Mouse (Mus musculus) layer of hippocampus, postnatal 10 days (tissue): ENCODE measurements around the gene Gm20696. TPM values are rescaled to one million over a fixed set of nuclear protein-coding genes. Genes with fewer than 3 reads are reported as not detected.

ENCODE experiments used
- DNase-seq, 2 experiments: peaks; one replicate each; pipeline ENCODE4 v3.0.0; 2021; ENCODE audit warnings: low spot score in 2 of 2
- total RNA-seq, 2 experiments: library from RNA; stranded (reverse); gene quantifications; 2 replicates each; pipeline ENCODE4 v1.2.3; 2021

Gene Gm20696
- total RNA-seq, 2 experiments from 2014 or later: 7.1 to 8.8 TPM

DNA sequence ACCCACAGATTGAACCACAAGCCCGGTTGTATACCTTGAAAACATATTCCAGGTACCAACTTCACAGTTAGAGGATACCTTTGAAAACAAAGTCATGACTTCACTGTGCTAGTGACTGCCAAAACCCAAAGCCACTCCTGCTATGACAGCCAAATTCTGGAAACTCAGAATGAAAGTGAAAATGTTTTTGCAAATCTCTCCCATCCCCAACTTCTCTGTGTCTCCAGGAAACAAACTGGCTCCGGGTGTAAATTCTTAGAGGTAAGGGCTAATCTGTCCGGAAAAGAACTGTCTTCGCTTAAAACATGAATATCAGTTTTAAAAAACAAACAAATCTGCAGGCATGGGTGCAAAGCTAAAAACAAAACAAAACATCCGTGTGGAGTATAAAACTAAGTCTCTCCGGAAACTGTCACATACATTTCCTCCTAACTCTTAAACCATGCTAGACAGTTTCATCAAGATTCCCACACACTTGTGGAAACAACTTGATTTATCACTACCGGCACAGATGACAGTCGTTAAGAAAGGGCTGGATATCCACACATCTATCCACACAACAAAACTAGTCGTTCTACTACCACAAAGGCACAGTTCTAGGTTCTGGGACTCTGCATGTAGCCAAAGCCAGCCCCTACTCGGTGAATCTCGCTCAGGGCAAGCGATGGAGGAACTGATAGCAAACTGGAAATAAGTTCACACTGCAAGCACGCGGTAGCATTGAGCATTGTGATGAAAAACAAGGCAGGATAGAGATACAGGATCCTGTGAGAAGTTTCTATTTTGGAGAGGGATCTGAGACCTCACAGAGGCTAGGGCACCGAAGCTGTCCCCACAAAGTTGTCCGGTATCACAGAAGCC is 910 bp downstream of the Gm20696 start:
- DNase-seq: no peak

DNA sequence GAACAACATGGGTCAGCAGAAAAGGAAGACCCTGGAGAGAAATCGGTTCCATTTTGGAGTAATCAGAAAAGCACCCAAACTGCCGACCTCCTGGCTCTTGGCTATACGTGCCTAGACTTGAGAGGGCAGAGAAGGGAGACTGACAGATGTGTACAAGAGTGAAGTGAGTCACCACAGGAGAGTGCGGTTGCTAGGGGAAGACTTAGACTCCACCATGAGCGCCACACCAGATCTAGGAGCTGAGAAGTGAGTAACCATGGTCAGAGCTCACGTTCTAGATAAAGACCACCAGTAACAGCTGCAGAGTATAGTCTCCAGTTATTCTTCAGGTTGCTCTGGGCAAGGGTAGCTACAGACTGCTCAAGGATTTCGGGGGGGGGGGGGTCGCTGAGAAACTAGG is 3.4 kb downstream of the Gm20696 start:
- no peak for DNase-seq

DNA sequence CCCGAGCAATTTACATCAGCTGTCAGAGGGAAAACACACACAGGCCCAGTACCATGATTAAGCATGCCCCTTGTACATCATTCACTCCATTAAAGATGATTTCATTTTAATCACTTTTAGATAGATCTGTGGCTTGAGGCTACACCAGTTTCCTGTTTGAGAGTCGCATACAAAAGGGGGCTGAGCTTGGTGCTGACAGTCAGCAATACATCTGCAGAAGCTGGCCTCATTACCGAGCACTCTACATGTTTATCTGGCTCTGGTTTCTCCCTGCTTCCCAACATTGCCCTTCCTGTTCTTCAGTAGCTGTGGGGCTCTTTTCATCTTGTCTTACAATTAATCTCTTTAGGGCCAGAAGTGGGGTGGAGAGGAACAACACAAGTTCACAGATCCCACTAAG is 6.2 kb downstream of the Gm20696 start:
- DNase-seq: no peak

DNA sequence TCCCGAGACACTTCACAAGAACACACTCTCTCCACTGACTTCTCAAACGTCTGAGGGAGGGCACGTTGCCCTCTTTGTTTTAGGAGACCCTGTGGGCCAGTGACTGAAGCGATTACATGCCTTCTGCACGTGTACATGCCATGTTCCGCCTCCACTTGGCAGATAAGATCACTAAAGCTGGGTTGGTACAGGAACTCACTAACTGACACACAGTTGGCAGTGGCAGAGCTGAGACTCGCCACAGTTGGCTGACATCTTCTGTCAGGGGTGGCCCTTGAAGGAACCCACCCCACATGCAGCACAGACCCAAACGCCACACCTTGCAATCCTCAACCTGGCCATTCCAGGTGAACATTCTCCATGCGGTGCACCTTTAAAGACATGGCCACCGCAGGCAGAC is 8.0 kb downstream of the Gm20696 start:
- DNase-seq: no peak

DNA sequence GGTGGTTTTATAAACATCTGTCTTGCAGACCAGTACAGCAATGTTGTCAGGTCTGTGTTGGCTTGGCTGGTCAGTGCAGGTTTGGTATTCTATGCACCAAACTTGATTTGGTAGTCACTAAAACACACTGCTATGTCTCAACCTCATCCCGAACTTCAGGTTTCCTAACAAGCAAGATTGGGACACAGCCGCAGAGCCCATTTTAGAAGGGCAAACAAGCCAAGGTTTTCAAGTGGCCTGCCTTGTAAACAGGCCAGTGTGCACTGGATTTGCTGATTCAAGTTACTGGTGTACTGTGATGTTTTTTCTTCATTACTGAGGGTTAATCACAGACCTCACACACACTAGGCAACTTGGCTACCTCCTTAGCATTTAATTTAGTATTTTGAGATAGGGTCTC is 10.5 kb downstream of the Gm20696 start:
- DNase-seq: no peak

DNA sequence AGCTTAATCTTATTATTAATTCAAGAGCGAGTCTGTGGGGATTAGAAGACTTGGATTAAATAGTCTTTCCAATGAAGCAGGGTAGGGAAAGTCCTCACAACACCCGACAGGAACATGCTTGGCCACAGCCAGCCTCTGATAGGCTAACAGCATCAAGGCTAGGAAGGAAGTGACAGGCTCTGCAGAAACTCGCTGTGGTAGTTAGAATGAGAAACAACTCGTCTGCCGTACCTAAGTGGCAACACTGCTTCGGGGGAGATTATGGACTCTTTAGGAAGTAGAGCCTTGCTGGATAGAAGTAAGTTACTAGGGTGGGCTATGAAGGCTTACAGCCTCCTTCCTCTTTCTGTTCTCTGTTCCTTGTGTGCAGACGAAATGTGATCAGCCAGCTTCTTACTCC is 11.1 kb downstream of the Gm20696 start:
- no peak for DNase-seq

DNA sequence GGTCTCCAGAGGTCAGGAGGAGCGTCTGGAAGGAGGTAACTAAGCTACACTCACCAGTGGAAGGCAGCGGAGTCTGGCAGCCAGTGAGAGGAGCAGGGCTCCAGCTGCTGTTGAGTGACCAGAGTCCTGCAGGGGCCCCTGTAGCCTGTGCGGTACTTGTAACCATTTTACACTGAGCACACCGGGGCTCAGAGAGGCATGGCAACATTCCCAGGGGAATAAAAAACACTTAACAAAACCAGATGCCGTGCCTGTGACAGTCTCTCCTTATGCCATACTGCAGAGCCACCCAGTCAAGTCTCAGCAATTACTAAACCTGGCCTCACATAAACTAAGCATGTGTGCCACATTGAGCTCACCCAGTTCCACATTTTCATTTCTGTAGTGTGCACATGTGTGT is 12.3 kb downstream of the Gm20696 start:
- no peak for DNase-seq

DNA sequence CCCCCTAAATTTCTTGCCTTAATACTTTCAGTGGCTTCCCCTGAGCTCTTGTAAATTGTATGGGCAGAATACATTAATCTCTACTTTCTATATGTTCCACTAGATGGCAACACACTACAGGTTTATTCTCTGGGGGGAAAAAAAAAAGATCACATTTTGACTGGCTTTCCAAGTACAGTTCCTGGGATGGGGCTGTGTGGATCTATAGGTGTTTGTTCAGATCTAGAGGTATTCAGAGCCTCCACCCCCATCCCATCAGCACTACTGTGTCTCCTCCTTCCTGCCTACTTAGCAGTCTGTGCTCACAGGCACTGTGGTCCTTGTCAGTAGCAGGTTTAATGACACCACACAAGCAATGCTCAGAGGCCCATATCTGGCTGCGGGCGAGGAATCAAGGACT is 14.3 kb downstream of the Gm20696 start:
- no peak for DNase-seq

DNA sequence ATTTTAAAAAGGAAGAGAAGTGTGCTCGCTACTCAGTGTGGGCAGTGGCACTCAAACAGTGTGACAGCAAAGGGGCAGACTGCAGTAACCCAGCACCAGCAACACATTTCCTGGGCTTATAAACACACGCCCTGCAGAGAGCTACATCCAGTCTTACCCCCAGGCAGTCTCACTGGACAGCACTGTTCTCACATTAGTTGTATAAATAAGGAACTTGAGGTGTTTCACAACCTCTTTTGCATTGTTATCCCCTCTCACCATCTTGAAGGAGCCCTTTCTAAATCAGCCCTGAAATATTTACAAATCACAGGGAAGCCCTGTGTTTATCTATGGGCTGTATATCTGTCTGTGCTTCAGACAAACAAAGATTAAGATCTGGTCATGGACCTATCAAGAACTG is 17.3 kb downstream of the Gm20696 start:
- no peak for DNase-seq

DNA sequence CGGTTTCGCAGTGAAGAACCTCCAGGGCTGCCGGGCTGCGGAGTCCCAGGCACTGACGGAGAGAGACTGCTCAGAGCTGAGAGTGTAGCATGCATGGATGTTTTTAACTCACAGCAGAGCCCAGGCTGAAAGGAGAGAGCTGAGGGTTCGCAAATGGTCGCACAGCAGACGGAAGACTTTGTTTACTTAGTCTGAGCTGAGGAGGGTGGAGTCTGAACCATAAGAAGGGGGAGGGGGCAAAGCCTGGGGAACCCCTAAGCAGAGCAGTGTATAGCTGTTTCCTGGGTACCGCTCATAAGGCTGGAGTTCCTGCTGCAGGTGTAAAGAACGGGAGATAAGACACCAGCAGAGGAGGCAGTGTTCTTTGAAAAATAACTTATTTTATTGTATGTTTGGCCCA is 20.3 kb downstream of the Gm20696 start:
- DNase-seq: no peak

DNA sequence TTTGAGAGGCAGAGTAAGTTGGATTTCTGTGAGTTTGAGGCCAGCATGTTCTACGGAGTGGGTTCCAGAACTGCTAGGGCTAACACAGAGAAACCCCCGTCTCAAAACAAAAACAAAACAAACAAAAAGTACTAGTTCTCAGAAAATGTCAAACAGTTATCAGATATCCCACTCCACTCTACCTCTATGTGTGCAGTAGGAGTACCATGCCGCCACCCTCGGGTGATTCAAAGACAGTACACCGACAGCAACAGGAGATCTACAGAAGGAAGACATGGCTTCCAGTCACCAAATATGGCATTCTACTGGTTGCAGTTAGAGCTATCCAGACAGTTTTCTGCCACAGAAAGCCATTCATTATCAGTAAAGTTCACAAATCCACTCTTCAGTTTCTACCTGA is 21.7 kb downstream of the Gm20696 start:
- no peak for DNase-seq

DNA sequence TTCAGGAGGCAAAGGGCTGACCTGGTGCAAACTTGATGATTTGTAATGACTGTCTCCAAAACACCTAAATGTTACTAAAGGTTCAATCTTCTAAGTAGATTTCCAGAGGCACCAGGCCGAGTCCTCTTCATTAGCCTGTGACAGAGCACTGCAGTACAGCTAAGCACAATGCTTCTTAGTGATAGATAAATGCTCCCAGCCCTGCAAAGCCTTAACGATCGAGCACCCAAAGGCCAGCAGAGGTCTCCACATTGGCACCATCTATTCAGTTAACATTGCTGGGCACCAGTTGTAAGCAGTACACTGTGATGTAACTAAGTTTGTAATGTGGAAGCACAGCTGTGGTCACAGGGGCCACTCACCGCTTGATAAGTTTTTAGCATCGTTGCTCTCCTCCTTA is 22.2 kb downstream of the Gm20696 start:
- DNase-seq: no peak

DNA sequence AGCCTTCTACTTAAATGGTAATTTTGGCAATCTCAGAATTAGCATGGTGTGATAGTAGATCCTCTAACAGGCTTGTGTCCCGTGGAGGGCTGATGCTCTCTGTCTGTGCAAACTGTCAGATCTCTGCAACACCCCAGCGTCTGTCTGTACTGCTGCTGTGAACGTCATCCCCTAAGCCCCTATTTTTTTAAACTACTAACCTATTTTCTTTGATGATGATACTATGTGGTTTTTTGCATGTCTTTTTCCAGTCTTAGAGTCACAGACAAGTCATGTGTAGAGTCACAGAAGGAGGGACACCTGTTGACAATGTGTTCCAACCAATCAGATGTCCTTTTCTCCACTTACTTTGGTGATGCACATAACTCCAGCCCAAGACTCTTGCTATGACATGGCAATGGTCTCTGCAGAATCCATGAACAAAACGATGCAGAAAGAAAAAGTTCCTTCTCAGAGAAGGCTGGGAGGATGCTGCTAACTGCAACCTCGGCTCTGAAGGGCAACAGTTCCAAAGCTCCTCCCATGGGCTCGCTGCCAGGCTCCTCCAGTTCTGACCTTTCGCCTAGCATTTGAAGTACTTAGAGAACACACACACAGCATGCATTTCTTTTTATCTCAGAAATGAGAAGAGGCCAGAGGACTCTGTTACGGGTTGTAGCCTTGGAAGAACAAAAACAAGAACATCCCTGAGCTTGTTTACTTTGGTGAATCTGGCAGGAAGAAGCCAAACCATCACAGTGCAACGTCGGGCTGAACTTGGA is 23.0 kb downstream of the Gm20696 start:
- DNase-seq: no peak

DNA sequence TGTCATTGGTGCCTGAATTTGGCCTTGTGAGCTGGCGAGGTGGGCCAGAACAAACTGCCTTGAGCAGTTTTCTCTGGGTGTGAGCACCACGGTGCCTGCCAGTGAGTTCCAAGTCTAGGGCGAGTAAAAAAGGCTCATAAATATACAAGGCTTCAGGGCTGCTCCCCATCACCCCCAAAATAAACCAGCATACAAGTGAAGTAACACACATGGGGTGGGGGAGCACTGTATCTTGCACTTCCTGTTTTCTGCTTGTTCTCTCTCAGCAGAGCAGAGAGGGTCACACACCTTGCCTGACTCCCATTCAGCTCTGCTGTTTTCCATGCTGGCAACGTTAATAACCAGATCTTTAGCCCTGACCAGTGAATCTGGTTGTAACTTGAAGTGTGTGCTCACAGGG is 29.1 kb downstream of the Gm20696 start:
- no peak for DNase-seq

DNA sequence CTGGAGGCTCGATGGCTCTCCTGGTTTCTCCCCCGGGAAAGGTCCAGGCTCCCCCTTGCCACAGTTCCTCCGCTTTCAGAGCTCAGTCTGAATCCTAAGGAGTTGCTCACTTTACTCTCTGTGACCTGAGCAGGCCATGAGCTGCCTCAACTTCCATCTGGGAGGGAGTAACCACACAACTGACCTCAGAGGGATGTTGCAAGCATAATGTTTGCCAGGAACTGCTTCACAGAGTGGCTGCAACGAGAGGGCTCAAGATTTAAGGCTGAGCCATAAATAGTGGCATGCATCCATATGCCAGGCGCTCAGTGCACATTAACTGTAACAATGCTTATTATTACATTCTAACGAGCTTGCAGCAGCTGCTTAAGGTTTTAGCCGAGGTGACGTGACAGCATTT is 29.8 kb downstream of the Gm20696 start:
- DNase-seq: no peak

DNA sequence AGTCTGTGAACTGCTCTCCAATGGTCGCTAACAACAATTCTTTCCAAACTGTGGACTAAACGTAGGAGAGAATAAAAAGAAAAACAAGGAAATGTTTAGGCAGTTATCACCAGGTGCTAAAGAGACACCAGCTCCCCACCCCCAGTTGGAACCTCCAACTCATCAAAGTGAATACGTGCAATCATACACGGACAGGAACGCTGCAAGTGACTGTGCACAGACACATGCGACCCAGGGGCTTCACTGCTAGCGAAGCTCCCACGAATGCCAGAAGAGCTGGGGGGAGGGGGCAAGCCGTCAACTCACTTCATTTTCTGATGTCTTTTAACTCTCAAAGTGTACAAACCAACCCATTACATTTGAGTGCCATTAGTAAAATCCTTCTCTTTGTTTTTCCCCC is 30.5 kb downstream of the Gm20696 start:
- DNase-seq: no peak

DNA sequence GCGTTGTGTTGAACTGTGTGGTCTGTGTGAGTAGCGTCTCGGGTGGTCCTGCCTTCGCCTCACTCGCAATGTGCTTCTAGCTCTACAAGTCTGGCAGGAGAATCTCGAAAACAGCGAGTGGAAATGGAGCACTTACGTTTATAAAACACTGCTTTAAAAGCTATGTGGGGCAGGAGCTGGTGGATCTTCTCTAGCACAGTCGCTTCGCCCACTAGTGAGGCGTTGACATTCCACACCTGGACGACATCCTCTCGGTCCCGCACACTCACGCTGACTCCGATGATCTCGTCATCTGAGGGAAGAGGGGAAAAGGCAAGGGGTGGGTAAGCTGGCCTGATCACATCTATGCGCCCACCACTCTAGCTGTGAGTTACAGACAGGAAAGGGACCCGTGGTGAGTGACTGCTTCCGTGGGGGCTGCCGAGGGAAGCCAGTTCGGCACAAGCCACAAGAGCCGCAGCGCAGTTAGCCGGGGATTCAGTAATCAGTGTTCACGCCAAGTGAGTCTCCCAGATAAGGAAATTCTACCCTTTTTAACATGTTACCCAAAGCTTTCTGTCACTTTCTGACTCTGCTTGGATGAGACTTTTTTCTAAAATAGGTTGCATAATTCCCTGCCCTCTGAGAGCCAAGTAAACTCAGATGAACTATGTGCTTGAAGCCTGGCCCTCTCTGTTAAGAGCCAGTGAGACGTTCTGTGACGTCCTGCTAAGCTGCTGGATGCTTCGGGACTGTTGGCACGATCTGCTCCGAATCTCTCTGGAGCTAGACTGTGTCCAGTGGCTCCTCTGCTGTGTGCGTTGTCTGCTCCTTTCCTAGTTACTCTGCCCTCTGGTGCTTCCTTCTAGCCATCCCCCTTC is 34.2 kb downstream of the Gm20696 start:
- no peak for DNase-seq

DNA sequence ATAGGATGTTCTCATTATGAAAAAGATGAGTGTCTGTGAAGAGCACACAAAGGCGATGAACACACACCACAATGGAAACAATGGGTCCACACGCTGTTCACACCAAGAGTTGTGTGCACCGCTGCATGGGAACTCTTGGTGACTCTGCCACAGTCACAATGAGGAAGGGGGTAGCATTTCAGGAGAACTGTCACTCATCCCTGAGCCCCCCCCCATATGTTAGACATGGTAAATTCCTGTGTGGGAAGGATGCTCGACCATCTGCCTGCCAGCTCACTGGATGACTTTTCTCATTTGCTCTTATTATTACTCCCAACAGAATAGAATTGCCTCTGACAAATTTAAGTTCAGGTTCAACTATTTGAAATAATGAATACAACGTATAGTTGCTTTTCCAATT is 35.0 kb downstream of the Gm20696 start:
- DNase-seq: no peak

DNA sequence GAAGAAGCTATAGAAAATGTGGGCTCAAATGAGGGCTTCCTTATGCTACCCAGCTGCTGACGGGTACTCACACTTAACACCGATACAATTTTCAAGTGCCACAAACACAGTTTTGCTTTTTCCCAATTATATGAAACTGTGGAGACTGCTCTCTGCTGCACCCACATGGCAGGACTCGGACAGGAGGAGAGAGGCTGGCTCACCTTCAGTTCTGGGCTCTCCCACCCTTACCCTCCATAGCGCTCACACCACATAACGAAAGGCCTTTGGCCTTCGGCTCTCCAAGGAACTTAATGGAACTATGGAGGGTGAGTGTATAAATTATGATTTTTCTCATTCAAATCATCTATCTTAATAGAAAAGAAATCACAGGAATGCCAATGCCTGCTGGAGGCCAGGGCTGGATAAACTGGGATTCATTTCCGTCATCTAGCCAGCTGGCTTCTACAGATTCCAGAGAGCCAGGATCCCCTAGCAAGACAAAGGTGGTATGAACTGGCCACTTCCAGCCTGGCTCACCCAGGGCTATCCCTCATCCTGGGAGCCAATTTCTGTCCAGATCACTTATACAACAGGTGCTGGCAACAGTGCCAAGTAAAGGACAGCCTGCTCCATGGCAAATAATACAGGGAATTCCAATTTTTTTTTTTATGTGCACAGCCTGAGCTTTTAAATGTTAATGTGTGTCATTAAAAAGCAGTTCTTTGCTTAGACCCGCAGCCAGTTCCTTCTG is 36.7 kb downstream of the Gm20696 start:
- DNase-seq: no peak

DNA sequence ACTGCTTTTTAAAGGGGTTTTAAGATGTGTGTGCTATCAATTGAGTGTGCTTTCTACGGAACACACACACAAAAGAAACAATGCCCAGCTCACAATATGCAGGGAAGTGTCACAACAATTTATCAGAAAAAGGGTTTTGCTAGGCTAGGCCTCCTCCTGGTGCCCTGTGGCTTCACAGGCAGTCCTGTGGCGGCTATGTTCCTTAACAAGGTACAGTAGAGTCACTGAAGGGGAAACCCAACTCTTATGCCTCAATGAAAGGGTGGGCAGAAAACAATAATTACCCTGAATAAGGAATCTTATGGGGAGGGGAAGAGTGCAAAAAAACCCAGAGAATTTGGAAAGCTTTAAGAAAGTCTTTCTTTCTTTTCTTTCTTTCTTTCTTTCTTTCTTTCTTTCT is 40.2 kb downstream of the Gm20696 start:
- no peak for DNase-seq

DNA sequence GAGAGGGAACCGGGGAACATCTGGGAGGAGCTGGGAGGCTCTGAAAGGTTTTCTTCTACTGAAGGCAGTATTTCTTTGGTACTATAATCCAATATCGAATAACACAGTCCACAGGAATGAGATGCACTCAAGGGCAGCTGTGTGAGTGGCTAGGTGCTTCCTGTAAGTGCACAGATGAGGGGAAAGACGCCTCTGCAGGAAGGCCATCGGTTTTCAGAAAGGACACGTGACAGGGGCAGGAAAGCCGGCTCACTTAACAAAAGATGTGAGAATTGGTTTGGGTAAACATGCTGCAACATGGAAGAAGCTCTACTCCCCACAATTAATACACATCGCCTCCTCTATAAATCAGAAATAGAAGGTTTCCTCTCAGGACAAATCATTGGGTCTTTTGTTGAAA is 40.8 kb downstream of the Gm20696 start:
- DNase-seq: no peak
